Mouse (Mus musculus) kidney, embryonic 16.5 days (tissue): ENCODE measurements at regions not wholly inside any gene's neighbourhood (a gene's known extent, or its start where the extent isn't known, plus 50 kb on each side); places are given as distances from the start of the nearest gene placed in this dataset.
"Not testable (repeated sequence)": the region's sequence is repeated elsewhere in the genome, so short reads cannot be mapped to it uniquely, and the experiment has no call there.

Experiments used
- ATAC-seq: fragments of 200-750 bp; cut with Nextera tagmentation; 2 replicates; pipeline ENCODE4 v1.8.0; 2017; ENCODE audit warnings: moderate TSS enrichment; ENCODE audit not compliant: low FRiP score, low TSS enrichment
- H3K27ac ChIP-seq: fragments of 300-500 bp; sonication (generic); 2 replicates; pipeline ENCODE4 v1.5.1; 2014; ENCODE audit warnings: low read length
- H3K27me3 ChIP-seq: fragments of 300-500 bp; sonication (generic); 2 replicates; pipeline ENCODE4 v1.6.1; 2014; ENCODE audit warnings: low read length, control low read depth, mixed read lengths; ENCODE audit not compliant: insufficient read depth
- H3K36me3 ChIP-seq: fragments of 300-500 bp; sonication (generic); 2 replicates; pipeline ENCODE4 v1.6.1; 2014; ENCODE audit warnings: low read length, control low read depth, mixed read lengths; ENCODE audit not compliant: insufficient read depth
- H3K4me1 ChIP-seq: fragments of 300-500 bp; sonication (generic); 2 replicates; pipeline ENCODE4 v1.6.1; 2014; ENCODE audit warnings: low read length, control low read depth, mixed read lengths; ENCODE audit not compliant: insufficient read depth
- H3K4me2 ChIP-seq: fragments of 300-500 bp; sonication (generic); replicated peaks from 2 replicates; pipeline ENCODE4 v1.6.1; 2014; ENCODE audit warnings: low read depth, low read length
- H3K4me3 ChIP-seq: fragments of 300-500 bp; sonication (generic); 2 replicates; pipeline ENCODE4 v1.5.1; 2014; ENCODE audit warnings: mild to moderate bottlenecking, low read length
- H3K9ac ChIP-seq: fragments of 300-500 bp; sonication (generic); replicated peaks from 2 replicates; pipeline ENCODE4 v1.6.1; 2014; ENCODE audit warnings: low read length
- H3K9me3 ChIP-seq: fragments of 300-500 bp; sonication (generic); 2 replicates; pipeline ENCODE4 v1.6.1; 2016; ENCODE audit warnings: low read length, control low read depth
- WGBS: fragments of 180-500 bp; shearing (Covaris S2); extraction: QIAGEN DNeasy Blood & Tissue Kit; methylation state at CpG from one replicate; pipeline ENCODE4 v1.1.7; 2014; 5-methylcytosine and 5-hydroxymethylcytosine counted together

- Histone ChIP-seq H3K4me1 (no peaks in the 10 kb centered on the region), H3K4me3 (no peak overlapping the region), H3K27me3 (no peaks in the 10 kb centered on the region), H3K9ac (no peak overlapping the region), H3K36me3 (no peaks in the 10 kb centered on the region), H3K9me3 (no peaks in the 10 kb centered on the region), H3K4me2 (no peak overlapping the region), H3K27ac (no peak overlapping the region)
- WGBS: 58% methylated on average over 6 of the region's 6 CpGs
- ATAC-seq: no peak
Observed at GRCm38 (mm10) chr4:10670846-10671428, 203.4 kb upstream of the 2610301B20Rik start.

GRCm38 (mm10) chr4:10691086-10691485, 183.2 kb upstream of the 2610301B20Rik start:
- 81% methylated on average over 9 of the region's 9 CpGs for WGBS

GRCm38 (mm10) chr4:10692860-10693259, 181.4 kb upstream of the 2610301B20Rik start:
- Histone ChIP-seq H3K4me1 (no peaks in the 10 kb centered on the region), H3K36me3 (no peaks in the 10 kb centered on the region), H3K27me3 (no peaks in the 10 kb centered on the region), H3K9me3 (0 out of 2 replicates have a peak, but pooled peaks cover 2% of the 10 kb centered on the region), H3K4me2 (no peak overlapping the region), H3K9ac (no peak overlapping the region), H3K27ac (no peak overlapping the region), H3K4me3 (no peak overlapping the region)
- 87% methylated on average over 2 of the region's 2 CpGs for WGBS
- ATAC-seq: no peak

More at GRCm38 (mm10) chr4:10691086-10691485, 183.2 kb upstream of the 2610301B20Rik start:
- H3K27me3 ChIP-seq: no peaks in the 10 kb centered on the region
- H3K27ac ChIP-seq: no peak overlapping the region
- H3K9me3 ChIP-seq: 0 out of 2 replicates have a peak, but pooled peaks cover 2% of the 10 kb centered on the region
- no peaks in the 10 kb centered on the region for H3K36me3 ChIP-seq
- ATAC-seq: no peak
- no peak overlapping the region for H3K4me3 ChIP-seq
- no peak overlapping the region for H3K4me2 ChIP-seq
- H3K4me1 ChIP-seq: no peaks in the 10 kb centered on the region
- H3K9ac ChIP-seq: no peak overlapping the region

DNA sequence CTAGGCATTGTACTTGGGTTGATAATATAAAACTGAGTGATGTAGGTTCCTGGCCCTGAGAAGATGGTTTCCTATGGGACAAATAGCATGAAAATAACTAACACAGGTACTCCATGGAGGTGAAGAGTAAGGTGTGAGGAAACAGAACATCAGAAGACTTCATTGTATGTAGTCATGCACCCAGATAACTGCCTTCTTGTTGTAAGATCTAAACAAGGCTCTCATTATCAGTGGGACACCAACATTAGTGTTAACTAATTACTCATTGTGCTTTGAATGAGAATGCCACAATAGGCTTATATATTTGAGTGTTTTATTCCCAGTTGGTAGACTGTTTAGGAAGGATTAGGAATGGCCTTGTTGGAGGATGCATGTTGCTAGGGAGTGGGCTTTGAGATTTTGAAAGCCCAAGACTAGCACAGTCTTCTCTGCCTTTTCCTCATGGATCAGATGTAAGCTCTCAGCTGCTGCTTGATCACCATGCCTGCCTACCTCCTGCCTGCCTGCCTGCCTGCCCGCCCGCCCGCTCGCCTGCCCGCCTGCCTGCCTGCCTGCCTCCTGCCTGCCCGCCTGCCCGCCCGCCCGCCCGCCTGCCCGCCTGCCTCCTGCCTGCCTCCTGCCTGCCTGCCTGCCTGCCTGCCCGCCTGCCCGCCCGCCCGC, 180.7 kb upstream of the 2610301B20Rik start:
- Histone ChIP-seq H3K9ac (no peak overlapping the region), H3K27me3 (no peaks in the 10 kb centered on the region), H3K9me3 (0 out of 2 replicates have a peak, but pooled peaks cover 2% of the 10 kb centered on the region), H3K27ac (no peak overlapping the region), H3K4me1 (no peaks in the 10 kb centered on the region), H3K4me3 (0 out of 2 replicates have a peak overlapping the region, but pooled peaks have one; percentile 0), H3K4me2 (no peak overlapping the region), H3K36me3 (no peaks in the 10 kb centered on the region)
- WGBS: no CpG with 5 or more reads among the region's 15 CpGs
- ATAC-seq: no peak

- H3K4me3 ChIP-seq, H3K27me3 ChIP-seq, H3K9ac ChIP-seq, H3K9me3 ChIP-seq, H3K4me1 ChIP-seq, H3K36me3 ChIP-seq, ATAC-seq, H3K27ac ChIP-seq, H3K4me2 ChIP-seq: not testable (repeated sequence)
- 40% methylated on average over 2 of the region's 21 CpGs for WGBS
Observed at GRCm38 (mm10) chr4:10694106-10694748, 180.1 kb upstream of the 2610301B20Rik start.

GRCm38 (mm10) chr4:10697225-10697836, 177.0 kb upstream of the 2610301B20Rik start:
- H3K4me3 ChIP-seq: no peak overlapping the region
- H3K4me2 ChIP-seq: no peak overlapping the region
- H3K9ac ChIP-seq: no peak overlapping the region
- H3K27me3 ChIP-seq: no peaks in the 10 kb centered on the region
- ATAC-seq: no peak
- H3K9me3 ChIP-seq: 0 out of 2 replicates have a peak, but pooled peaks cover 2% of the 10 kb centered on the region
- 72% methylated on average over 1 of the region's 1 CpGs for WGBS
- no peaks in the 10 kb centered on the region for H3K36me3 ChIP-seq
- H3K27ac ChIP-seq: no peak overlapping the region
- H3K4me1 ChIP-seq: no peaks in the 10 kb centered on the region

GRCm38 (mm10) chr4:10698637-10699036, 175.7 kb upstream of the 2610301B20Rik start:
- Histone ChIP-seq H3K27me3 (no peaks in the 10 kb centered on the region), H3K4me2 (no peak overlapping the region), H3K36me3 (no peaks in the 10 kb centered on the region), H3K9ac (no peak overlapping the region), H3K9me3 (0 out of 2 replicates have a peak, but pooled peaks cover 2% of the 10 kb centered on the region), H3K4me3 (no peak overlapping the region), H3K4me1 (no peaks in the 10 kb centered on the region), H3K27ac (no peak overlapping the region)
- 88% methylated on average over 3 of the region's 3 CpGs for WGBS
- ATAC-seq: no peak

GRCm38 (mm10) chr4:10701479-10701878, 172.8 kb upstream of the 2610301B20Rik start:
- no peaks in the 10 kb centered on the region for H3K27me3 ChIP-seq
- no peak overlapping the region for H3K4me2 ChIP-seq
- WGBS: 78% methylated on average over 10 of the region's 10 CpGs
- H3K4me1 ChIP-seq: no peaks in the 10 kb centered on the region
- no peak overlapping the region for H3K9ac ChIP-seq
- no peaks in the 10 kb centered on the region for H3K9me3 ChIP-seq
- no peaks in the 10 kb centered on the region for H3K36me3 ChIP-seq
- H3K27ac ChIP-seq: no peak overlapping the region
- ATAC-seq: no peak
- H3K4me3 ChIP-seq: no peak overlapping the region

GRCm38 (mm10) chr4:10703212-10703611, 171.1 kb upstream of the 2610301B20Rik start:
- 70% methylated on average over 2 of the region's 2 CpGs for WGBS
- Histone ChIP-seq H3K4me1 (no peaks in the 10 kb centered on the region), H3K36me3 (no peaks in the 10 kb centered on the region), H3K9ac (no peak overlapping the region), H3K9me3 (no peaks in the 10 kb centered on the region), H3K4me3 (no peak overlapping the region), H3K27me3 (no peaks in the 10 kb centered on the region), H3K27ac (no peak overlapping the region), H3K4me2 (no peak overlapping the region)
- no peak for ATAC-seq
